Mouse (Mus musculus) T-helper 17 cell (primary cell): ENCODE measurements around the gene Clta.

Experiments
- in situ Hi-C, 2 experiments: fragments of 300-600 bp; cut with MboI, MseI; formaldehyde crosslinking; loops; 1 replicate in 1 of 2; 2 replicates in 1 of 2; pipeline ENCODE4 v1.15.1; 2025; ENCODE audit warnings: high pct_unique_total_duplicates in 2 of 2

Clta gene

DNA sequence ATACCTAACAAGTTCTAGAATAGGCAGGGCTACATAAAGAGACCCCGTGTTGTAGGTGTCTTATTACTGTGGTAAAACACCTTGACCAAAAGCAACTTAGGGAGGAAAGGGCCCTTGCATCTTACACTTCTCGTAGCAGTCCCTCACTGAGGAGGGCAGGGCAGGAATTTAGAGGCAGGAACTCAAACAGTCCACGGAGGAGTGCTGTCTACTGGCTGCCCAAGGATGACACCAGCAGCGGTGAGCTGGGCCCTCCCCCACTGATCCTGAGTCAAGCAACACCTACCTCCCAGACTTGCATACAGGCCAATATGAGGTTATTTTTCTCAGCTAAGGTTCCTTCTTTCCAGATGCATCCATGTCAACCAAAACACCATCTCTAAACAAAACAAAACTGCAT is 24.0 kb upstream of the Clta start:
- in situ Hi-C loops: loop anchor here (5.0 kb wide), 1 partner anchor 53 kb away; no protein-coding TSS in a partner anchor

GRCm38 (mm10) chr4:43980846-43981245 is 23.4 kb upstream of the Clta start:
- in situ Hi-C loops: loop anchor here (5.0 kb wide), 1 partner anchor 54 kb away; no protein-coding TSS in a partner anchor

DNA sequence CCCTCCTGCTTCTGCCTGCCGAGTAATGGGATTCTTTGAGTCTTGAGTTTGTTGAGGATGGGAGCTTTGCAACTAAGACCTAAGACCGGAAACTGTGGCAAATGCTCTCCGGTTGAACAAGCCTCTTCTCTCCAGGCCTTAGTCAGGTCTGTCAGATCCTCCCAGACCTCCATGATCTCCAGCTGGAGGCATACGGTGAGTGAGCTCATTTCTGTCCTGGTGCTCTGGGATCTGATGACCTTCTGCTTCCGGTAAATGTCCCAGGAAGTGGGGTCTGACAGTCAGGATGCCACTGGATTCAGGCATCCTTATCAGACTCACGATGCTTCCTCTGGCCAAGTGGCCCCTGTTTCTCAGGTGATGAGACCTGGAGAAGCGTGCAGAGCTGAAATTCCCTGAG is 23.0 kb upstream of the Clta start:
- in situ Hi-C loops: loop anchor here (5.0 kb wide), 1 partner anchor 54 kb away; no protein-coding TSS in a partner anchor

DNA sequence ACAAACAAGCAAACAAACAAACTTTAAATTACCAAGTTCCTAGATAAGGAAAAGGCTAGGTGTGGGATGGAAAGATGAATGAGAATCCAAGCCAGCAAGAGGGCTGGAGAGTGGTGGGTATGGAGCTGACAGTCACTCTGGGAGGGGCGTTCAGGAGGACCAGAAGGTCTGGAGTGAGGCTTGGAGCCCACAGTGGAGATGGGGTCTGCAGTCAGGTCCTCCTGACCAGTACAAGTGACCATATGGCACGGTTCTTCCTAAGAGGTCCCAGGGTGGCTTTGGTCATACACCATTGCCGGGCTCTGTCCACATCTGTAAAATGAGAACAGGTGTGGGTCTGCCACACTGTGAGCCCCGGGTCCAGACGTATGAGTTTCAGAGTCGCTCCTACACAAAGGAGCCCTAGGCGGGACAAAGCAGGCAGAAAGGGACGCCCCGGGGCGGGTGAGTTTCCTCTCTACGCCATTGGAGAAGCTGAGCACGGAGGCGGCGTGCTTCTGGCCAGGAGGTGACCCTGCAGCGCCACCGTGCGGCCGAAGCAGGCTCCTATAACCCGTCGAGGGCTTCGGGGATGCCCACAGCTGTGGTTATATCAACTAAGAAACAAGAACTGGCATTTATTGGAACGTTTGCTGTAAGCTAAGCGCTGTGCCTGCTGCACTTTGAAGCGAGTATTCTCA is 22.1 kb upstream of the Clta start:
- in situ Hi-C loops: loop anchor here (5.0 kb wide), 1 partner anchor 55 kb away; no protein-coding TSS in a partner anchor

GRCm38 (mm10) chr4:43983181-43983580 is 21.1 kb upstream of the Clta start, which contains the start of gene Ccin:
Ccin (plus strand) TSS chr4:43983483.
- in situ Hi-C loops: loop anchor here (5.0 kb wide), 1 partner anchor 56 kb away; no protein-coding TSS in a partner anchor

DNA sequence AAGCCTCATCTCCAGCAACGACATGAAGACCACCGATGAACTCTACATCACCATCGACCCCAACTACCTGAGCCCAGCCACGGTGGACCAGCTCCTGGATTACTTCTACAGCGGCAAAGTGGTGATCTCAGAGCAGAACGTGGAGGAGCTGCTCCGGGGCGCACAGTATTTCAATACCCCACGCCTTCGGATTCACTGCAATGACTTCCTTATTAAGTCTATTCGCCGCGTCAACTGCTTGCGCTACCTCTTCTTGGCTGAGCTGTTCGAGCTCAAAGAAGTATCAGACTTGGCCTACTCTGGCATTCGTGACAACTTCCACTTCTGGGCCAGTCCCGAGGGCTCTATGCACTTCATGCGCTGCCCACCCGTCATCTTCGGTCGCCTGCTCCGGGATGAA is 20.5 kb upstream of the Clta start:
- in situ Hi-C loops: loop anchor here (5.0 kb wide), 1 partner anchor 56 kb away; no protein-coding TSS in a partner anchor

DNA sequence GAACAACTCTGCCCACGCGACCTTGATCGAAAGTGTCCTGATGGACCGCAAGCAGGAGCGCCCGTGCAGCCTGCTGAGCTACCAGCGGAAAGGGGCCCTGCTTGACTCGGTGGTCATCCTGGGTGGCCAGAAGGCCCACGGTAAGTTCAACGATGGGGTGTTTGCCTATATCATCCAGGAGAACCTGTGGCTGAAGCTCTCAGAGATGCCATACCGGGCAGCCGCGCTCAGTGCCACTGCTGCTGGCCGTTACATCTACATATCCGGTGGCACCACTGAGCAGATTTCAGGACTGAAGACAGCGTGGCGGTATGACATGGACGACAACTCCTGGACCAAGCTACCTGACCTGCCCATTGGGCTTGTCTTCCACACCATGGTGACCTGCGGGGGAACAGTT is 19.9 kb upstream of the Clta start:
- in situ Hi-C loops: loop anchor here (5.0 kb wide), 1 partner anchor 57 kb away; no protein-coding TSS in a partner anchor

- in situ Hi-C loops: no loop called here
Observed at GRCm38 (mm10) chr4:43988976-43989375, 15.3 kb upstream of the Clta start.

- in situ Hi-C loops: no loop called here
Observed at GRCm38 (mm10) chr4:43993072-43993471, 11.2 kb upstream of the Clta start.

DNA sequence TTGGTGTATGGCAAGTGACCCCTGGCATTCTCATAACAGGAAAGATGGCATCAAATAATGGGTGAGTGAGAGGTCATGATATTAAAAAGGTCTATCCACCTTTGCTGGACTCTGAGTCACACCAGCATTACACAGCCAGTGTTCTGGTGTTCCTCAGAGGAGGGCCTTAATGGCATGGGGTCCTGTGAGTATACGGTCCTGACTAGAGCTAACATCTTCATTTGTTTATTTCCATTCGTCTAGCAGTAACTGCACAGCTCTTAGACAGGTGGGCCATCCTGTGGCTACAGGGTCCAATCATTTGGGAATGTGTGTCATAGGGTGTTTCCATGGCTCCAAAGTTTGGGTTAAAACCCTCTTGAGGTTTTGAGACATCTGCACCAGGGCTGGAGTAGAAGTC is 9.9 kb upstream of the Clta start:
- in situ Hi-C loops: no loop called here

DNA sequence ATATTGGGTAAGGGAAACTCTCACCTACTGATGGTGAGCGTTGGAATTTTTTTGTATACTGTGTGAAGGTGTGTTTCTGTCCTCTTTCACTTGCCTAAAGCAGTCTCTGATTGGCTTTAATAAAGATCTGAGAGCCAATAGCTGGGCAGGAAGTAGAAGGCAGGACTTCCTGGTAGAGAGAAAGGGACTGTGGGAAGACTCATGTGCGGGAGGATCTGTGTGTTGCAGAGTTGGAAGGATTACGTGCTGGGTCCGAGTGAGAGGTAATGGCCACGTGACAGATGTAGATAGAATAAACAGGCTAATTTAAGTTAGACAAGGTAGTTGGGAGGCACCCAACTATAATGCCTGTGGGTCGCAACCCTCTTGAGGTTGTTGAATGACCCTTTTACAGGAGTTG is 630 bp upstream of the Clta start:
- in situ Hi-C loops: no loop called here

DNA sequence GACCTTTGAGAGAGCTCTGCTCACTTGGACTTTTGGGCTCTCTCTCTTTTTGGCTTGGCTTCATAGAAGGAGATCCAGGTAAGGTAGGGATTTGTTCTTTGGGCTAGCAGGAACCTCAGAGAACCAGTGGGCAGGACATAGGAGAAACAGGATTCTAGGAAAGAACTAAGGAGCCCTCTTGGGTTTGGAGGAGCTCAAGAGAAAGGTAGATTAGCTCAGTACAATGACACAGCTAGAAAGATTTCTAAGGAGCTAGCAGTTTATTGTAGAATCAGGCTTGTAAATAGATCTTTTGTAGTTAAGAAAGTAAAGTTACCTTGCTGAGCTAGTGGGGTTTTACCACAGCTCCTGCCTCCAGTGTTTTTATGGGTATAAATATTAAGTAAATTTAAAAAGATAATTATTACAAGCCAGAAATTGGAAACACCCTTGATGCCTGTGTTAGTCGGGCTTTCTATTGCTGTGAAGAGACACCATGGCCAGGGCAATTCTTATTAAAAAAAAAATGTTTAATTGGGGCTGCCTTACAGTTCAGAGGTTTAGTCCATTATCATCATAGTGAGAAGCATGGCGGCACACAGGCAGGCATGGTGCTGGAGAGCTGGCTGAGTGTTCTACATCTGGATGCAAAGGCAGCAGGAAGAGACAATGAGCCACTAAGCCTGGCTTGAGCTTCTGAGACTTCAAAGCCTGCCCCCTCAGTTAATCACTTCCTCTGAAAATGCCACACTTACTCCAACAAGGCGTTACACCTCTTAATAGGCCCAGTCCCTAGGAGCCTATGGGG is 564 bp downstream of the Clta start:
- in situ Hi-C loops: no loop called here

GRCm38 (mm10) chr4:44010176-44010575 is 5.9 kb downstream of the Clta start:
- in situ Hi-C loops: no loop called here

DNA sequence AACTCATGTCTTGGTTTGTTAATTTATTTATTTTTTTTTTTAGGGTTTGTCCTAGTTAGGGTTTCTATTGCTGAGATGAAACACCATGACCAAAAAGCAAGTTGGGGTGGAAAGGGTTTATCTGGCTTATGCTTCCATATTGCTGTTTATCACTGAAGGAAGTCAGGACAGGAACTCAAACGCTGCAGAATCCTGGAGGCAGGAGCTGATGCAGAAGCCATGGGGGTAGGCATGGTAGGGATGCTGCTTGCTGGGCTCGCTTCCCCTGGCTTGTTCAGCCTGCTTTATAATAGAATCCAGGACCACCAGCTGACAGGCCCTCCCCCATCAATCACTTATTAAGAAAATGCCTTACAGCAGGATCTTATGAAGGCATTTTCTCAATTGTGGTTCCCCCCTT is 6.6 kb downstream of the Clta start:
- in situ Hi-C loops: no loop called here

DNA sequence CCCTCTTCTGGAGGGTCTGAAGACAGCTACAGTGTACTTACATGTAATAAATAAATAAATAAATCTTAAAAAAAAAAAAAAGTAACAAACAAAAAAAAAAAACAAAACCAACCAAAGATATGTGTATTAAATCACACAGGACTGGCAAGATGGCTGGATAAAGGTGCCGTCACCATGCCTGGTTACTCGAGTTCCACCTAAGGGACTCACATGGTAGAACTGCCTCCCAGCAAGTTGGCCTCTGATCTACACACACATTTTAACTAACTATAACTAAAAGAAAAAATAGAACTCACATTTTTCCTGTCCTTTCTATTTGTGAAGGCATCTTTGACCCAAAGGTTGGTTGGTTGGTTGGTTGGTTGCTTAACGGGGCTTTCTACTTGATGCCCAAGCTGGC is 7.5 kb downstream of the Clta start:
- in situ Hi-C loops: no loop called here

DNA sequence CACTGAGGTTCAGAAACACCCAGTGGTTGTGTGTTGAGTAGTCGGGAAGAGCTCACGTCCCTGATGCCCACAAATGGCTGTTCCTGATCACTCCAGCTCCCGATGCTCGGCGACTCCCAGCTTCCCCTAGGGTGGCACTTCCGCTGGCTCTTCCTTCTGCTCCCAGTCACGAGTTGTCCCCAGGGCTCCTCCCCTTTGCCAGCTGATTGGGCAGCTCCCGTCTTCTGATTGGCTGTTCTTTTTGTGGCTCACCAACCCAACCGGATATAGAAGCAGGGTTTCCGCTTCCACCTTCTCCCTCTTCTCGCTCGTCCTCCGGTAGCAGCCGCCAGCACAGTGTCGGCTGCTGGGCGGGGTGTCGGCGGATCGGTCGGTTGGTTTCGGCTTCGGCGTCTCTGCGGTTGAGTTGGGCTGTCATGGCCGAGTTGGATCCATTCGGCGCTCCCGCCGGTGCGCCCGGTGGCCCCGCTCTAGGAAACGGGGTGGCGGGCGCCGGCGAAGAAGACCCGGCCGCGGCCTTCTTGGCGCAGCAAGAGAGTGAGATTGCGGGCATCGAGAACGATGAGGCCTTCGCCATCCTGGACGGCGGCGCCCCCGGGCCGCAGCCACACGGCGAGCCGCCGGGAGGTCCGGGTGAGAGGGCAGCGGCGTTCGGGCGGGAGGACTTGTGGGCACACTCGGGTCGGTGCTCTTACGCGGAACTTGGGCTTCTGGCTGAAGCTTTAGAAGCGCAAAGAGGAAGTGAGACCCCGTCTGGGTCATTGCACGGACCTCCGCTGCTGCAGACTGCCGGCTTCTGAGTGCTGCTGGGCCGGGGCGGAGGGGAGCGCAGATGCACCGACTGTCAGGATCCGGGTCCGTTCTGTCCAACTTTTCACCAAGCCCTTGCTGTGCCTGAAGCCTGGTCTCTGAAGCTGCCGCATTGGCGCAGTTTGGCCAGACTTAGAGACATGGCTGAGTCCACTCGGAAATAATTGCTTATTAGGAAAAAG is 8.4 kb downstream of the Clta start:
- in situ Hi-C loops: no loop called here

DNA sequence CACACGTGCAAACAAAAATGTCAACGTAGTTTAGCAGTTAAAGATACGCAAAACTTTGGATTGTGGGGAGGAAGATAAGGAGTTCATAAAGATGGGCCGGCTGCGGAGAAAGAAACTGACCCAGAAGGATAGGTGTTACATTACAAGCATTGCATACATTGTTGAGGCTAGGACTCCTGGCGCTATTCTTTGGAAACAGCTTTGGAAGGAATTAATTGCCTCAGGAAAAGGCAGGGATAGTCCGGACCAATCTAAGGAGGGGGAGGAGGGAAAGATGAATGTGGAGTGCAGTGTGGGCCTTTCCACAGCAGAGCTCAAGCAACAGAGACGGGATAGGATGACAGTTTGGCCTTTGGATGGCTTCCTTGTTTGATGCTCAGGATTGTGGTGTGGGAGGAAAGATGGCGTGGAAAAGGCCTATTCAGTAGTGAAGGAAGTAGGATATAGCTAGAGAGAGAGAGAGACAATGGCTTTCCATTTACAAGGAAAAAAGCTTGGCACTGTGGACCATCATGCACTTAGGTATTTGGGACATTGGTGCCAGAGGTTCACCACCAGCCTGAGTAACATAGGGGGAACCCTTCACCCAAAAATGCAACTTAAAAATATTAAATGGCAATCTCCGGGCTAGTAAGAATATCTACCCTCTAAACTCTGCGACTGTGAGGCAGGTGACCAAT is 9.3 kb downstream of the Clta start:
- in situ Hi-C loops: no loop called here

GRCm38 (mm10) chr4:44016071-44016470 is 11.8 kb downstream of the Clta start:
- in situ Hi-C loops: no loop called here

GRCm38 (mm10) chr4:44016791-44017190 is 12.5 kb downstream of the Clta start:
- in situ Hi-C loops: no loop called here

DNA sequence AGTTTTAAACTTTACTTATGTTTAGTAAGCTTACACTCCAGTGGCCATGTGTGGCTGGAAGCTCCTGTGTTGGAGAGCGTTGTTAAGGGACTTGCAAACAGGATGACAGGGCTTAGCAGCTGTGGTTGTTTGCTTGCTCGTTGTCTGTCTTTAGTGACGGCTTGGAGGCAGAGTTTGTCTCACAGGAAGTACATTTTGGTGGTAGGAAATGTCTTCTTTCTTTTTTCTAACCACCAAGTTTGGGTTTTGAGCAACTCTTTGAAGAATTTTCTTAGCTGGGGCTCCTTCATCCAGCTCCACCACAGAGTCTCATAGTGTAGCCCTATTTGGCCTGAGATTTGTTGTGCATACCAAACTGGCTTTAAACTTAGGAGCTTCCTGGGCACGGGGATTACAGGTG is 18.1 kb downstream of the Clta start:
- in situ Hi-C loops: no loop called here

- in situ Hi-C loops: no loop called here
Observed at GRCm38 (mm10) chr4:44022766-44023165, 18.5 kb downstream of the Clta start.
